14 mouse cellular contexts compared by ENCODE assay signal in genomic region chr14:120318326-120318935, GRCm38 (mm10). TPM values are rescaled to one million over a fixed set of nuclear protein-coding genes. Genes with fewer than 3 reads are reported as not detected.
DNase-seq lines count a peak whose midpoint lies in the region; ATAC-seq and TF ChIP-seq lines count a peak whose summit lies in the region.
"Had no signal": no experiment of that assay in that cellular context is flagged by ENCODE, and none has a peak within 500 bp of the region (broad histone marks: within the 10 kb centered on the region; RNA-seq: fewer than 3 reads in every experiment).

No protein-coding gene starts in this region.

- H3K4me2 ChIP-seq in forebrain, embryonic 12.5 days: no peak overlapping the region
- H3K4me2 ChIP-seq: embryonic facial prominence, embryonic 12.5 days; liver, embryonic 12.5 days had no signal

- H3K36me3 ChIP-seq in kidney, adult 2 months (ENCODE audit: control insufficient read depth, insufficient read depth, low read length): no peaks in the 10 kb centered on the region
- no peaks in the 10 kb centered on the region; the same call in 1 of the 2 replicates for H3K36me3 ChIP-seq in forebrain, embryonic 12.5 days (replicated peaks)
- H3K36me3 ChIP-seq: liver, embryonic 12.5 days had no signal

- no peak for TF ChIP-seq POLR2A in kidney, adult 2 months (IDR thresholded peaks at IDR 0.05; ENCODE audit: low read depth, low read length)

- no peaks in the 10 kb centered on the region for H3K9me3 ChIP-seq in forebrain, embryonic 12.5 days
- H3K9me3 ChIP-seq: embryonic facial prominence, embryonic 12.5 days; liver, embryonic 12.5 days had no signal

- DNase-seq in frontal cortex, adult 2 months (ENCODE audit: extremely low spot score in 1 of 2, low spot score in 1 of 2): no peak
- peak; percentile 57 for DNase-seq in ZHBTc4 (ENCODE audit: low read depth, low spot score)
- DNase-seq in gonadal fat pad, adult 2 months (ENCODE audit: low read depth): peak; percentile 91
- peak; percentile 52 for DNase-seq in lung, postnatal 14 days
- DNase-seq in kidney, adult 2 months: no peak
- DNase-seq in cerebellum, postnatal 4 days (ENCODE audit: low spot score in 2 of 2): no peak
- DNase-seq: cerebellum, adult 11 months; kidney, adult 11 months; layer of hippocampus, adult 9-11 months had no signal

- TF ChIP-seq CTCF in kidney, adult 2 months (conservative IDR thresholded peaks at IDR 0.05; ENCODE audit: insufficient read depth, insufficient read length, low read depth, low read length): no peak

- H3K27ac ChIP-seq in kidney, adult 2 months (ENCODE audit: insufficient read depth, low read depth, low read length): no peak overlapping the region
- no peak overlapping the region for H3K27ac ChIP-seq in forebrain, embryonic 12.5 days
- H3K27ac ChIP-seq: embryonic facial prominence, embryonic 12.5 days; liver, embryonic 12.5 days had no signal

- 54% methylated on average over 6 of the region's 6 CpGs for WGBS in kidney, adult 2 months
- 25% methylated on average over 6 of the region's 6 CpGs for WGBS in forebrain, embryonic 12.5 days

- H3K9ac ChIP-seq in forebrain, embryonic 12.5 days: no peak overlapping the region
- H3K9ac ChIP-seq: embryonic facial prominence, embryonic 12.5 days; liver, embryonic 12.5 days had no signal

- H3K4me1 ChIP-seq in kidney, adult 2 months (ENCODE audit: control insufficient read depth, insufficient read depth, low read length): peaks cover 9% of the 10 kb centered on the region; the same call in 1 of the 2 replicates
- peaks cover 8% of the 10 kb centered on the region for H3K4me1 ChIP-seq in forebrain, embryonic 12.5 days

- H3K27me3 ChIP-seq in kidney, adult 2 months (replicated peaks; ENCODE audit: control insufficient read depth, insufficient read depth, low read length): no peaks in the 10 kb centered on the region
- no peaks in the 10 kb centered on the region for H3K27me3 ChIP-seq in forebrain, embryonic 12.5 days
- H3K27me3 ChIP-seq: embryonic facial prominence, embryonic 12.5 days; liver, embryonic 12.5 days had no signal

- peak; percentile 73 for ATAC-seq in frontal cortex, adult (ENCODE audit: low TSS enrichment)
- ATAC-seq in forebrain, embryonic 12.5 days (ENCODE audit: low FRiP score): no peak

- H3K4me3 ChIP-seq in kidney, adult 2 months (ENCODE audit: insufficient read depth, low read depth, low read length): no peak overlapping the region
- H3K4me3 ChIP-seq in forebrain, embryonic 12.5 days (replicated peaks): no peak overlapping the region
- H3K4me3 ChIP-seq: embryonic facial prominence, embryonic 12.5 days; liver, embryonic 12.5 days; myocyte had no signal

RNA-seq across cellular contexts. Expression of gene Mbnl2, which starts 43.0 kb away (rescaled TPM):
- 108 and 118 TPM in 2 replicates for polyA plus RNA-seq in frontal cortex, adult 2 months (2012; rRNA removed)
- polyA plus RNA-seq in gonadal fat pad, adult 2 months (2012; rRNA removed): 69.9 and 86.9 TPM in 2 replicates
- 50.0 and 53.9 TPM in 2 replicates for polyA plus RNA-seq in kidney, adult 2 months (2012; rRNA removed)
- 29.4 and 32.5 TPM in 2 replicates for polyA plus RNA-seq in forebrain, embryonic 12.5 days (2016; fragmentation: Nextera tagmentation; extraction: Ambion mirVana)

Comparison
In these comparisons a context has a peak if more than half of its experiments do, and no peak if none do; other contexts are left out.
1. DNase-seq: peak in ZHBTc4 (single experiment), gonadal fat pad, adult 2 months (single experiment) and lung, postnatal 14 days (single experiment); none in frontal cortex, adult 2 months (0 of 2), kidney, adult 2 months (single experiment) and cerebellum, postnatal 4 days (0 of 2).